Mouse (Mus musculus) v-Abl transformed pro-B cells (cell line): Measurements from ENCODE around the gene Sgtb.

Experiments
- in situ Hi-C, 2 experiments: fragments of 400-800 bp; cut with MboI; formaldehyde crosslinking; loops; one replicate each; pipeline ENCODE4 v1.15.1; 2025; ENCODE audit not compliant: unreplicated experiment in 2 of 2

Gene Sgtb

GRCm38 (mm10) chr13:104172498-104172897 is 63.0 kb downstream of the Sgtb start:
- in situ Hi-C loops: no loop called here

- in situ Hi-C loops: no loop called here
These were observed 67.3 kb downstream of the Sgtb start for GRCm38 (mm10) chr13:104176874-104177273.

- in situ Hi-C loops: no loop called here
These were observed 68.5 kb downstream of the Sgtb start, which contains the start of gene Trappc13 for GRCm38 (mm10) chr13:104177796-104178649. Gene Trappc13 (minus strand): TSS chr13:104178469.

GRCm38 (mm10) chr13:104178650-104179121 is 69.1 kb downstream of the Sgtb start, which contains the start of gene Trim23:
Gene Trim23 (plus strand): TSS chr13:104178797.
- in situ Hi-C loops: no loop called here

GRCm38 (mm10) chr13:104179176-104179888 is 69.8 kb downstream of the Sgtb start:
- in situ Hi-C loops: no loop called here

GRCm38 (mm10) chr13:104187357-104187756 is 77.8 kb downstream of the Sgtb start:
- in situ Hi-C loops: no loop called here
